Comparison of ENCODE assay signal across 8 mouse cellular contexts in genomic region chr5:148708014-148708741, GRCm38 (mm10).
DNase-seq lines count a peak whose midpoint lies in the region; ATAC-seq and TF ChIP-seq lines count a peak whose summit lies in the region.

No protein-coding gene starts in this region.

- no peak overlapping the region for H3K9ac ChIP-seq in heart, adult 2 months (ENCODE audit: low read depth, low read length)
- no peak overlapping the region for H3K9ac ChIP-seq in forebrain, embryonic 16.5 days (replicated peaks; ENCODE audit: low read depth, low read length)

- TF ChIP-seq CTCF in heart, adult 2 months (IDR thresholded peaks at IDR 0.05), result no peak
- no peak for TF ChIP-seq CTCF in cerebellum, adult 2 months (IDR thresholded peaks at IDR 0.05; ENCODE audit: borderline replicate concordance, insufficient read depth, low read depth, low read length)

- H3ac ChIP-seq in myocyte (ENCODE audit: control insufficient read depth, insufficient read length), result no peak overlapping the region

- H3K79me2 ChIP-seq in heart, adult 2 months (replicated peaks; ENCODE audit: control insufficient read depth, insufficient read depth, low read length), result no peaks in the 10 kb centered on the region
- no peaks in the 10 kb centered on the region for H3K79me2 ChIP-seq in myocyte (ENCODE audit: control insufficient read depth, insufficient read depth)

- H3K27ac ChIP-seq in heart, adult 2 months, result peak overlapping the region; percentile 51
- H3K27ac ChIP-seq in forebrain, embryonic 16.5 days (ENCODE audit: low read length), result peak overlapping the region; percentile 63
- H3K27ac ChIP-seq in cerebellum, adult 2 months (ENCODE audit: insufficient read depth, low read length), result no peak overlapping the region

- H3K36me3 ChIP-seq in heart, adult 2 months (ENCODE audit: control insufficient read depth, insufficient read depth, low read length), result 0 out of 2 replicates have a peak, but pooled peaks cover 2% of the 10 kb centered on the region
- no peaks in the 10 kb centered on the region for H3K36me3 ChIP-seq in forebrain, embryonic 16.5 days (ENCODE audit: control insufficient read depth, insufficient read depth)
- no peaks in the 10 kb centered on the region for H3K36me3 ChIP-seq in myocyte (ENCODE audit: control insufficient read depth, insufficient read depth)

- 26% methylated on average over 11 of the region's 11 CpGs for WGBS in heart, adult 2 months
- WGBS in forebrain, embryonic 16.5 days, result 19% methylated on average over 11 of the region's 11 CpGs
- 29% methylated on average over 11 of the region's 11 CpGs for WGBS in cerebellum, adult 2 months

- no peak for TF ChIP-seq EP300 in heart, adult 2 months (IDR thresholded peaks at IDR 0.05; ENCODE audit: insufficient read depth, low read depth, low read length)

- intact Hi-C loops in heart, adult 2 months (cut with DNase I), result no loop called here
- intact Hi-C loops in heart, postnatal 36 days (cut with DNase I), result loop anchor here (5.0 kb wide), 1 partner anchor 156 kb away; the partner anchor contains the start of gene Ubl3

- ATAC-seq in forebrain, embryonic 16.5 days, result peak; percentile 88

- TF ChIP-seq POLR2A in heart, adult 2 months (IDR thresholded peaks at IDR 0.05; ENCODE audit: insufficient read depth, low read depth, low read length), result no peak
- no peak for TF ChIP-seq POLR2A in myocyte (IDR thresholded peaks at IDR 0.05; ENCODE audit: insufficient read length, low read depth)
- TF ChIP-seq POLR2A in cerebellum, adult 2 months (IDR thresholded peaks at IDR 0.05; ENCODE audit: borderline replicate concordance, insufficient read depth, low read length), result no peak

- peak in 1 of 2 experiments; percentile 27 for DNase-seq in heart, adult 2 months
- DNase-seq in heart, postnatal 36 days, result no peak
- peak; percentile 64 for DNase-seq in Muller cell, postnatal 12 days (ENCODE audit: inconsistent ontology term)
- DNase-seq in layer of hippocampus, adult 9-10 months (ENCODE audit: low spot score), result peak; percentile 30
- DNase-seq in cerebellum, adult 2 months, result no peak
- no peak for DNase-seq in urinary bladder, postnatal 4 days (ENCODE audit: low spot score in 2 of 2)

- no peaks in the 10 kb centered on the region for H3K9me3 ChIP-seq in forebrain, embryonic 16.5 days (ENCODE audit: control insufficient read depth, low read length)

- H3K4me2 ChIP-seq in forebrain, embryonic 16.5 days (ENCODE audit: low read length), result no peak overlapping the region
- H3K4me2 ChIP-seq in myocyte (ENCODE audit: low read depth), result peak overlapping the region; percentile 90

- H3K4me3 ChIP-seq in heart, adult 2 months, result no peak overlapping the region
- H3K4me3 ChIP-seq in forebrain, embryonic 16.5 days (replicated peaks; ENCODE audit: low read length), result no peak overlapping the region
- H3K4me3 ChIP-seq in myocyte, result no peak overlapping the region
- H3K4me3 ChIP-seq in cerebellum, adult 2 months (replicated peaks; ENCODE audit: insufficient read depth, low read depth, low read length), result no peak overlapping the region

- H3K4me1 ChIP-seq in heart, adult 2 months (ENCODE audit: control insufficient read depth, insufficient read depth, low read length), result peaks cover 5% of the 10 kb centered on the region
- H3K4me1 ChIP-seq in forebrain, embryonic 16.5 days (replicated peaks; ENCODE audit: control insufficient read depth, insufficient read depth, low read length), result peaks cover 20% of the 10 kb centered on the region
- H3K4me1 ChIP-seq in cerebellum, adult 2 months (ENCODE audit: control insufficient read depth, insufficient read depth, low read length), result no peaks in the 10 kb centered on the region

- no peaks in the 10 kb centered on the region for H3K27me3 ChIP-seq in heart, adult 2 months (ENCODE audit: control insufficient read depth, insufficient read depth, low read length)
- no peaks in the 10 kb centered on the region for H3K27me3 ChIP-seq in forebrain, embryonic 16.5 days (replicated peaks; ENCODE audit: control insufficient read depth, insufficient read depth, low read length)
- no peaks in the 10 kb centered on the region for H3K27me3 ChIP-seq in myocyte (ENCODE audit: control insufficient read depth, insufficient read depth, insufficient read length)
- H3K27me3 ChIP-seq in cerebellum, adult 2 months (ENCODE audit: control insufficient read depth, insufficient read depth, low read length), result no peaks in the 10 kb centered on the region; the same call in 1 of the 2 replicates

TF ChIP-seq in myocyte, 11 proteins besides CTCF, POLR2A, EP300 and RAD21:
- no peak for TF ChIP-seq REST (IDR thresholded peaks at IDR 0.05; ENCODE audit: insufficient read depth, insufficient read length)
- no peak for TF ChIP-seq MYOD1 (IDR thresholded peaks at IDR 0.05; ENCODE audit: control insufficient read depth in 1 of 3, insufficient read length in 2 of 3, low read depth in 2 of 3)
- TF ChIP-seq MAX (IDR thresholded peaks at IDR 0.05; ENCODE audit: low read depth), result no peak
- no peak for TF ChIP-seq SRF (IDR thresholded peaks at IDR 0.05; ENCODE audit: control insufficient read depth, insufficient read length, low read depth)
- no peak for TF ChIP-seq TCF3 (IDR thresholded peaks at IDR 0.05; ENCODE audit: insufficient read length, low read depth)
- TF ChIP-seq MYOG (IDR thresholded peaks at IDR 0.05; ENCODE audit: control insufficient read depth in 1 of 3, insufficient read depth in 1 of 3, insufficient read length in 2 of 3, low read depth in 2 of 3), result no peak
- no peak for TF ChIP-seq E2F4 (IDR thresholded peaks at IDR 0.05; ENCODE audit: insufficient read depth)
- TF ChIP-seq POLR2AphosphoS2 (IDR thresholded peaks at IDR 0.05; ENCODE audit: insufficient read length, low read depth), result no peak
- TF ChIP-seq CEBPB (IDR thresholded peaks at IDR 0.05; ENCODE audit: insufficient read depth, poor library complexity, severe bottlenecking), result no peak
- no peak for TF ChIP-seq USF1 (IDR thresholded peaks at IDR 0.05; ENCODE audit: low read depth)
- TF ChIP-seq TCF12 (IDR thresholded peaks at IDR 0.05; ENCODE audit: insufficient read depth, poor library complexity, severe bottlenecking), result no peak

Comparison
In these comparisons a context has a peak if more than half of its experiments do, and no peak if none do; other contexts are left out.
1. DNase-seq: peak in Muller cell, postnatal 12 days (single experiment) and layer of hippocampus, adult 9-10 months (single experiment); none in heart, postnatal 36 days (0 of 2), cerebellum, adult 2 months (0 of 2) and urinary bladder, postnatal 4 days (0 of 2).